Mouse (Mus musculus) CH12.LX (cell line): ENCODE results near the gene Olfr1393. TPM values are rescaled to one million over a fixed set of nuclear protein-coding genes. Genes with fewer than 3 reads are reported as not detected.

Source experiments
- DNase-seq: peaks from one replicate; pipeline ENCODE4 v3.0.0-alpha.2; 2013; ENCODE audit errors: extremely low read depth
- H3K27ac ChIP-seq: 2 replicates; pipeline ENCODE4 v1.5.1; 2012; ENCODE audit warnings: low read depth, mild to moderate bottlenecking, control low read depth, moderate library complexity; ENCODE audit not compliant: insufficient read depth
- H3K27me3 ChIP-seq: replicated peaks from 2 replicates; pipeline ENCODE3; 2012; ENCODE audit warnings: inconsistent platforms
- H3K36me3 ChIP-seq, 2 experiments: replicated peaks in 1 of 2; 2 replicates each; pipeline versions ENCODE3 to v1.6.1; 2012; ENCODE audit warnings: inconsistent platforms in 1 of 2, low read length in 1 of 2, mild to moderate bottlenecking in 1 of 2, mixed read lengths in 1 of 2, moderate library complexity in 1 of 2; ENCODE audit not compliant: control insufficient read depth in 1 of 2, insufficient read depth in 1 of 2
- H3K4me1 ChIP-seq, 2 experiments: 2 replicates each; pipeline ENCODE4 v1.6.1; 2012; ENCODE audit warnings: inconsistent platforms in 1 of 2, moderate library complexity in 1 of 2; ENCODE audit not compliant: insufficient read depth in 2 of 2, control insufficient read depth in 1 of 2
- H3K4me2 ChIP-seq: 2 replicates; pipeline ENCODE4 v1.6.1; 2012; ENCODE audit warnings: low read depth, mild to moderate bottlenecking, control low read depth; ENCODE audit not compliant: poor library complexity, insufficient read depth, severe bottlenecking
- H3K4me3 ChIP-seq, 3 experiments: fragments of 150-350 bp in 1 of 3; sonication (generic) in 1 of 3; replicated peaks in 1 of 3; 2 replicates each; pipeline versions ENCODE3 to v1.5.1; 2011 to 2012; ENCODE audit warnings: low read depth in 2 of 3, low read length in 2 of 3, mild to moderate bottlenecking in 2 of 3, moderate library complexity in 2 of 3, control low read depth in 1 of 3, improper control_type of control experiment in 1 of 3, inconsistent platforms in 1 of 3, mixed read lengths in 1 of 3; ENCODE audit not compliant: poor library complexity in 1 of 3
- H3K79me2 ChIP-seq: replicated peaks from 2 replicates; pipeline ENCODE4 v1.6.1; 2012; ENCODE audit warnings: mild to moderate bottlenecking, moderate library complexity; ENCODE audit not compliant: control insufficient read depth, poor library complexity, insufficient read depth, severe bottlenecking; ENCODE audit errors: extremely low read depth
- H3K9ac ChIP-seq: 2 replicates; pipeline ENCODE4 v1.6.1; 2012; ENCODE audit warnings: low read depth, mild to moderate bottlenecking, control low read depth, moderate library complexity; ENCODE audit not compliant: insufficient read depth
- H3K9me3 ChIP-seq: replicated peaks from 2 replicates; pipeline ENCODE3; 2012; ENCODE audit warnings: low read length, inconsistent platforms, mixed read lengths
- CHD2 ChIP-seq: IDR thresholded peaks from 2 replicates; pipeline ENCODE4 v1.6.1; 2011; ENCODE audit warnings: low read length, improper control_type of control experiment
- CTCF ChIP-seq, 2 experiments: IDR thresholded peaks in 1 of 2; conservative IDR thresholded peaks in 1 of 2; 2 replicates each; pipeline ENCODE4 v1.5.1; 2011 to 2012; ENCODE audit warnings: low read depth in 2 of 2, low read length in 2 of 2, improper control_type of control experiment in 1 of 2, inconsistent platforms in 1 of 2, mild to moderate bottlenecking in 1 of 2, moderate library complexity in 1 of 2
- ELF1 ChIP-seq: IDR thresholded peaks from 2 replicates; pipeline ENCODE4 v1.6.1; 2014; ENCODE audit warnings: low read depth, mild to moderate bottlenecking, inconsistent platforms, low read length, improper control_type of control experiment
- EP300 ChIP-seq: IDR thresholded peaks from 2 replicates; pipeline ENCODE4 v1.6.1; 2011; ENCODE audit warnings: low read length, improper control_type of control experiment
- ETS1 ChIP-seq: conservative IDR thresholded peaks from 2 replicates; pipeline ENCODE4 v1.6.1; 2012; ENCODE audit warnings: low read depth, mild to moderate bottlenecking, inconsistent platforms, low read length, improper control_type of control experiment, moderate library complexity
- HCFC1 ChIP-seq: IDR thresholded peaks from 2 replicates; pipeline ENCODE4 v1.6.1; 2012; ENCODE audit warnings: low read depth, mild to moderate bottlenecking, inconsistent platforms, low read length, improper control_type of control experiment
- IRF4 ChIP-seq: IDR thresholded peaks from 2 replicates; pipeline ENCODE4 v1.6.1; 2014; ENCODE audit warnings: low read depth, mild to moderate bottlenecking, inconsistent platforms, low read length, improper control_type of control experiment
- JUN ChIP-seq: IDR thresholded peaks from 2 replicates; pipeline ENCODE4 v1.6.1; 2011; ENCODE audit warnings: low read depth, mild to moderate bottlenecking, low read length, improper control_type of control experiment, moderate library complexity; ENCODE audit not compliant: insufficient read depth
- JUND ChIP-seq: conservative IDR thresholded peaks from 2 replicates; pipeline ENCODE4 v1.6.1; 2011; ENCODE audit warnings: low read depth, low read length, improper control_type of control experiment
- KAT2A ChIP-seq: IDR thresholded peaks from 2 replicates; pipeline ENCODE4 v1.6.1; 2012; ENCODE audit warnings: low read length, improper control_type of control experiment, inconsistent platforms; ENCODE audit not compliant: insufficient replicate concordance
- MAFK ChIP-seq: IDR thresholded peaks from 2 replicates; pipeline ENCODE4 v1.6.1; 2011; ENCODE audit warnings: low read length, improper control_type of control experiment; ENCODE audit not compliant: insufficient replicate concordance
- MAX ChIP-seq: IDR thresholded peaks from 2 replicates; pipeline ENCODE4 v1.6.1; 2011; ENCODE audit warnings: low read length, improper control_type of control experiment
- MAZ ChIP-seq: IDR thresholded peaks from 2 replicates; pipeline ENCODE4 v1.6.1; 2012; ENCODE audit warnings: low read depth, mild to moderate bottlenecking, inconsistent platforms, low read length, improper control_type of control experiment, moderate library complexity
- MYC ChIP-seq: IDR thresholded peaks from 2 replicates; pipeline ENCODE4 v1.6.1; 2011; ENCODE audit warnings: low read depth, mild to moderate bottlenecking, improper control_type of control experiment, low read length
- NRF1 ChIP-seq: IDR thresholded peaks from 2 replicates; pipeline ENCODE4 v1.6.1; 2014; ENCODE audit warnings: low read depth, mild to moderate bottlenecking, inconsistent platforms, low read length, improper control_type of control experiment, moderate library complexity
- RAD21 ChIP-seq: IDR thresholded peaks from 2 replicates; pipeline ENCODE4 v1.6.1; 2011; ENCODE audit warnings: low read depth, mild to moderate bottlenecking, low read length, improper control_type of control experiment, moderate library complexity
- SIN3A ChIP-seq: IDR thresholded peaks from 2 replicates; pipeline ENCODE4 v1.6.1; 2012; ENCODE audit warnings: low read length, improper control_type of control experiment, inconsistent platforms
- SMC3 ChIP-seq: IDR thresholded peaks from 2 replicates; pipeline ENCODE4 v1.6.1; 2011; ENCODE audit warnings: low read depth, low read length, improper control_type of control experiment
- TBP ChIP-seq: conservative IDR thresholded peaks from 2 replicates; pipeline ENCODE4 v1.6.1; 2011; ENCODE audit warnings: low read depth, low read length, improper control_type of control experiment
- UBTF ChIP-seq: IDR thresholded peaks from 2 replicates; pipeline ENCODE4 v1.6.1; 2012; ENCODE audit warnings: low read depth, mild to moderate bottlenecking, inconsistent platforms, low read length, improper control_type of control experiment, moderate library complexity
- USF2 ChIP-seq: conservative IDR thresholded peaks from 2 replicates; pipeline ENCODE4 v1.6.1; 2011; ENCODE audit warnings: low read depth, low read length, improper control_type of control experiment
- ZKSCAN1 ChIP-seq: IDR thresholded peaks from 2 replicates; pipeline ENCODE4 v1.6.1; 2012; ENCODE audit warnings: low read depth, inconsistent platforms, low read length, improper control_type of control experiment, borderline replicate concordance
- dilution Hi-C: fragments of 300-500 bp; cut with MboI; formaldehyde crosslinking; loops from 2 replicates; pipeline ENCODE4 v1.14.3; 2020; ENCODE audit warnings: low sequenced_read_pairs; ENCODE audit not compliant: extremely low pct_unique_long_range_greater_than_20kb, extremely low pct_ligation_motif_present
- in situ Hi-C: fragments of 300-500 bp; cut with MboI; formaldehyde crosslinking; loops from 3 replicates; pipeline ENCODE4 v1.14.3; 2019; ENCODE audit warnings: low sequenced_read_pairs, low pct_ligation_motif_present, low pct_unique_long_range_greater_than_20kb, mixed read lengths
- polyA plus RNA-seq: library from polyadenylated mRNA; unstranded; fragments of >175 nt; gene quantifications from 2 replicates; pipeline ENCODE4 v1.2.1, GENCODE M21; 2012; ENCODE audit warnings: low read depth; ENCODE audit not compliant: insufficient read length
- total RNA-seq, 2 experiments: library from RNA; depleted of rRNA; stranded (reverse); fragments of 300-350 nt in 1 of 2; fragments of >200 nt in 1 of 2; gene quantifications; 2 replicates each; pipeline ENCODE4 v1.2.3; 2012 to 2014

The Olfr1393 gene
- total and polyA plus RNA-seq, 3 experiments, result 0.10 TPM; not detected in 2

- TF ChIP-seq UBTF, result no peak
- no peak for TF ChIP-seq KAT2A
- no peak for TF ChIP-seq MAFK
- no peak for TF ChIP-seq MYC
- TF ChIP-seq SIN3A, result no peak
- no peak for TF ChIP-seq JUND
- no peak for TF ChIP-seq CTCF (conservative IDR thresholded peaks at IDR 0.05 in 1 of 2, IDR thresholded peaks at IDR 0.05 in 1 of 2; ENCODE audit: low read depth in 2 of 2, low read length in 2 of 2)
- TF ChIP-seq USF2, result no peak
- no peak for TF ChIP-seq NRF1
- TF ChIP-seq MAX, result no peak
- TF ChIP-seq SMC3, result no peak
- TF ChIP-seq ETS1, result no peak
- no peak for TF ChIP-seq RAD21
- no peak for TF ChIP-seq ELF1
- Histone ChIP-seq H3K4me3 (no peak overlapping the region), H3K9ac (no peak overlapping the region), H3K4me1 (peaks cover 0 to 8% of the 10 kb centered on the region in 2 experiments; a peak in 2 of 4 replicates), H3K79me2 (0 out of 2 replicates have a peak, but pooled peaks cover 3% of the 10 kb centered on the region), H3K27ac (no peak overlapping the region), H3K36me3 (peaks cover 38 to 56% of the 10 kb centered on the region in 2 experiments), H3K27me3 (no peaks in the 10 kb centered on the region), H3K4me2 (no peak overlapping the region), H3K9me3 (no peaks in the 10 kb centered on the region)
- dilution Hi-C loops, result no loop called here
- in situ Hi-C loops, result loop anchor here (10.0 to 25.0 kb wide), 2 partner anchors 154 to 482 kb away; partner anchors contain the start of gene Olfr1396
- DNase-seq, result no peak
Observed at GRCm38 (mm10) chr11:49266671-49267070, 11.4 kb upstream of the Olfr1393 start.

- TF ChIP-seq UBTF (no peak), CTCF (conservative IDR thresholded peaks at IDR 0.05 in 1 of 2, IDR thresholded peaks at IDR 0.05 in 1 of 2; ENCODE audit: low read depth in 2 of 2, low read length in 2 of 2) (no peak), TBP (no peak), JUN (no peak), RAD21 (no peak), CHD2 (no peak), ZKSCAN1 (no peak), JUND (no peak), IRF4 (no peak), EP300 (no peak), HCFC1 (no peak), MAZ (no peak)
Observed at GRCm38 (mm10) chr11:49267316-49267715, 10.8 kb upstream of the Olfr1393 start.

More at GRCm38 (mm10) chr11:49267316-49267715, 10.8 kb upstream of the Olfr1393 start:
- peaks cover 31 to 50% of the 10 kb centered on the region in 2 experiments for H3K36me3 ChIP-seq
- in situ Hi-C loops (loop anchor here (10.0 to 25.0 kb wide), 2 partner anchors 155 to 483 kb away; partner anchors contain the start of gene Olfr1396), dilution Hi-C loops (no loop called here)
- no peaks in the 10 kb centered on the region for H3K27me3 ChIP-seq
- H3K4me1 ChIP-seq, result peaks cover 0 to 3% of the 10 kb centered on the region in 2 experiments; a peak in 2 of 4 replicates
- no peak for DNase-seq
- 0 out of 2 replicates have a peak, but pooled peaks cover 2% of the 10 kb centered on the region for H3K79me2 ChIP-seq
- no peaks in the 10 kb centered on the region for H3K9me3 ChIP-seq
- no peak overlapping the region for H3K4me3 ChIP-seq
- H3K4me2 ChIP-seq, result no peak overlapping the region
- no peak overlapping the region for H3K9ac ChIP-seq
- H3K27ac ChIP-seq, result no peak overlapping the region
